Mouse (Mus musculus): ENCODE data around the gene Paxx. TPM values are rescaled to one million over a fixed set of nuclear protein-coding genes. Genes with fewer than 3 reads are reported as not detected.

Gene Paxx
- total RNA-seq, 4 experiments from 2014 or later = 11.2 to 15.0 (median 14.9) TPM

GRCm38 (mm10) chr2:25482969-25483368 lies 22.1 kb upstream of the Paxx start:
- DNase-seq (ENCODE audit: low spot score in 2 of 2) = no peak

- DNase-seq (ENCODE audit: low spot score in 2 of 2) = no peak
Observed at GRCm38 (mm10) chr2:25480541-25480940, 19.6 kb upstream of the Paxx start.

DNA sequence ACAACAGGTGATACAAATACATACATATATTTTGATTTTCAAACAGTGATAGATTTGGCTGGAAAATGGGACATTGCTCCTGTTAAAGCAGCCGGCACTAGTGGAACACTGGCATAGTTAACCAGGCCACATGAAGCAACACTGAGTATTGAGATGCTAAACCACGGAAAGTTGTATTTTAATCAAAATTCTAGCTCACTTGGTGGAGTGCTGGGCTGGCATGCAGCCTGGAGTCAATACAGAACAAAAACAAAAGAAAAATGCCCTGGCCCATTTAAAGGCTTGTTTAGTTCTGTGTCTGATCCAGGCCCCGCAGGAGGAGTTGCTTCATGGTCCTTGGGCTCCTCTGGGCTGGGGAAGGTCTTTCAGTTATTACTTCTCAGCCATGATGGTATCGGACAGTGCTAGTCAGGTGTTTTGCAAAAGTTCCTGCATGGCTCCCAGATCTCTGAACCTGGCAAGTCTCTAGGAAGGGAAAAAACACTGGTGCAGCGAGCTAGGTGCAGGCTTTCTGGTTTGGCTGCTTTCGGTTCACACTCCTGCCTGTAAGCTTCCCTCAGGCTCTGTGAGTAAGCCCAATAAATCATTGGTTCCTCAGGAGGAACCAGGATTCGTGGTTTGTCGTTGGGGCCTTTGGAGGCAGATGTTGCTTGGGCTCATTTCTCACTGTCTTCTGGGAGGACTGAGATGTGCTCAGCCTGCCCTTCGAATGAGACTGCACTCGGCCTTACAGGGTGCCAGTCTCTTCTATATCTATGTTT lies 18.8 kb upstream of the Paxx start:
- no peak for DNase-seq (ENCODE audit: low spot score in 2 of 2)

- peak; percentile 55 to 59 for DNase-seq (ENCODE audit: low spot score in 2 of 2)
Observed at GRCm38 (mm10) chr2:25477967-25478675, 17.2 kb upstream of the Paxx start.

DNA sequence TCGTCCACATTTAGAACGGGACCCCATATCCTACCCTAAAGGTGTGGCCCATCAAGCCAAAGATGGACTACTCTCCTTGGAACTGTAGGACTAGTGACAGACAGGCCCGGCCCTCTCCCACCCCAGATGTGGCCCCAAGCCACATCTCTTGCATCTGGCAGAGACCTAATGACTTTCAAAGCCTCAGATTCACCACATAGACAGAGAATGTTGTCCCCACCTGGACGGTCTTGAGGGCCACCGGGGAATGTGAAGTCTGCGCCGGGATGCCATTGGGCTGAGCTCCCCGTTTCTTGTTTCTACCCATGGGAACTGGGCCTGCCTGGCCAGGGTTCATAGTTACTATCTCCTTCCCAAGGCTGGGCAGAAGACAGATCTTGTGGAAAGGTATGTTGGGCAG lies 16.6 kb upstream of the Paxx start:
- DNase-seq (ENCODE audit: low spot score in 2 of 2) = no peak

GRCm38 (mm10) chr2:25472550-25472949 lies 11.7 kb upstream of the Paxx start:
- no peak for DNase-seq (ENCODE audit: low spot score in 2 of 2)

GRCm38 (mm10) chr2:25469969-25470368 lies 9.1 kb upstream of the Paxx start, which contains the start of gene Ptgds:
TSS of gene Ptgds (minus strand) at chr2:25470046.
- no peak for DNase-seq (ENCODE audit: low spot score in 2 of 2)

GRCm38 (mm10) chr2:25468962-25469915 lies 8.3 kb upstream of the Paxx start:
- no peak for DNase-seq (ENCODE audit: low spot score in 2 of 2)

DNA sequence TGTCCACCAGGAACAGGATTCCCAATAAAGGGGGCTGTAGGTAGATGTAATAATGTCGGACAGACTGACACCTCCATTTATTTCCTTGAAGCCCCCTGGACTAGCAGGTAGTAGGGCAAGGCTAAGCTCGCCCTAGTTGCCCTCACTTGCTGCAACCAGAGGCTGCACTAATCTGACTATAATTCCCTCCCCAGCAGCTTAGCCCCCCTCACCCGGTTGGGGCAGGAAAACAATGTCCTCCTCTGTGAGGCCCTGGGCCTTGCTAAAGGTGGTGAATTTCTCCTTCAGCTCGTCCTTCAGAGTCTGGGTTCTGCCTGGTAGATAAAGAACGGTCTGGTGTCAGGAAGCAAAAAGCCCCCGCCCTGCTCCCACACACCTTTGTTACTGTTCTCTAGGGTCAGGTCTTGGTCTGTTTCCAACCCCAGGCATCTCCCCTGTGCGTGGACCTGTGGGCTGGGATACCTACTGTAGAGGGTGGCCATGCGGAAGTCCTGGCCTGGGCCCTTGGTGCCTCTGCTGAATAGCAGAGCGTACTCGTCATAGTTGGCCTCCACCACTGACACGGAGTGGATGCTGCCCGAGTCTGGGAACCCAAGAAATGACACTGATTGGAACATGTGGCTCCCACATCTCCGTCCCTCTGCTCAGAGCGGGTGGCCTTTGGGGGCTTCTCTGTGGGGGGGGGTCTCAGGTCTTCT lies 6.9 kb upstream of the Paxx start:
- no peak for DNase-seq (ENCODE audit: low spot score in 2 of 2)

DNA sequence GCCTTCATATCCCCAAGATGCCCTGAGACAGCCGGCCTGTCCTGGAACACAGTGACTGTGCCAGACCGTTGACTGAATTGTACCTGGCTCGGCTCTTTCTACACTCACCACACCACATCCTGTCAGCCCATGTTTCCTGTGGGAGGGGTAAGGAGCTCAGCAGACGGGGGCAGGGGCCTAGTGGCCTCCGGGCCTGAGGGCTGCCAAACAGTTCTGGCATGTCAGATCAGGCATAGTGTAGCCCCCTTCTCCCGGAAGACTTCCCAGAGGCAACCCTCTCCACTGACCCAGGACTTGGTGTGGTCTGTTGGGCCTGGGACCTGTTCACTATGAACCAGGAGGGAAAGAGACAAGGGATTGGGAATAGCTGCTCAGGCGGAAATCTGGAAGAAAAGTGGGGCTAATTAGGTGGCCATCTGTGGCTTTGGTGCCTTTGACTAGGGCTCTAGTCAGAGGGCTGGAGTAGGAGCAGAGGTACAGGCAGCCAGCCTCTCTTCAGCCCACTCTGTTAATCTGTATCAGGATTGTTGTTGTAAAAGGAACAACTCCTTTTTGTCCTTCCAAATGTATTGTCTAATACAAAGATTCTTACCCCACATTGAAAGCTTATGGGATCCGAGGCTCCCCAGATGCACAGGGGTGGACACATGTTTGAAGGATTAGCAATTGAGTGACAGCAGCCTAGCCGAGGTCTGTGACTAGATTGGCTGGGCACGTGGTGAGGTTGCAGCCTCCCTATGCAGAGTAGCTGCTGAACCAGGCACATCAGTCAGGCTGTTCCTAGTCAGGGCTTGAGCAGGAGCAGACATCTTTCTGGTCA lies 5.1 kb upstream of the Paxx start:
- DNase-seq (ENCODE audit: low spot score in 2 of 2) = no peak

- no peak for DNase-seq (ENCODE audit: low spot score in 2 of 2)
Observed at GRCm38 (mm10) chr2:25465256-25465655, 4.4 kb upstream of the Paxx start.

- DNase-seq (ENCODE audit: low spot score in 2 of 2) = no peak
Observed at GRCm38 (mm10) chr2:25463630-25464029, 2.7 kb upstream of the Paxx start.

DNA sequence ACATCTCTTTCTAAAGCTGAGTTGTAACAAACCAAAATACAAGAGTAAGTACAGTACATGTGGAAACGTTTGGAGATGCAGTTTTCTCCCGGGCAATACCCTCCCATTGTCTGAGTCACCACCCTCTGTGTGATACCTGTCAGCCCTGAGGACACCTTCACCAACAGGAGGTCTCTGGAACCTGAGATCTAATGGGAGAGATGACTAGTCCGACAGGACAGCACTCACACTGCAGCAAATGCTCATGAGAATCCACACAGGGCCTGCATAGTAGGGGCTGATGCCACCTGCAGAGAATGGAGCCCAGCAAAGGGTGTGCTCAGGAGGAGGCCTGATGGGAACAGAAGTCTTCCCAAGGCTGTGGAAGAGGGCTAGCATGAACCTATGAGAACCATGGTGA lies 513 bp upstream of the Paxx start:
- no peak for DNase-seq (ENCODE audit: low spot score in 2 of 2)

DNA sequence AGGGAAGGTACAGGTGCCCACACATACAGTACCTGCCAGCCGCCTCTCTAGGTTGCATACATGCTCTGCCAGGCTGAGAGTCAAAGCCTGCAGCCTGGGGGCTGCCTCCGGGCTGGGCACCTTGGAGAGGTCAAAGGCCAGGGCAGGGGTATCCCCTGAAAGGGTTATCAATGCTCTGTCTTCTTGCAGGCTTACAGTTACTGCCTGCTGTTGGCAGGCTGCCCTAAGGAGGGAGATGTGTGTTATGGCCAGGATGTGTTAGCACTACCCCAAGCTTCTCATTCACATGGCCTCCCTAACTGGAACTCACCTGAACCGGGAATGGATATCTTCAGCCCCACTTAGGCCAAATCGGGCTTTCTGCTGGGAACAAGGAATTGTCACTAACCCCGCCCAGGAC lies 759 bp downstream of the Paxx start:
- peak in 1 of 2 experiments; percentile 26 for DNase-seq (ENCODE audit: low spot score in 2 of 2)

DNA sequence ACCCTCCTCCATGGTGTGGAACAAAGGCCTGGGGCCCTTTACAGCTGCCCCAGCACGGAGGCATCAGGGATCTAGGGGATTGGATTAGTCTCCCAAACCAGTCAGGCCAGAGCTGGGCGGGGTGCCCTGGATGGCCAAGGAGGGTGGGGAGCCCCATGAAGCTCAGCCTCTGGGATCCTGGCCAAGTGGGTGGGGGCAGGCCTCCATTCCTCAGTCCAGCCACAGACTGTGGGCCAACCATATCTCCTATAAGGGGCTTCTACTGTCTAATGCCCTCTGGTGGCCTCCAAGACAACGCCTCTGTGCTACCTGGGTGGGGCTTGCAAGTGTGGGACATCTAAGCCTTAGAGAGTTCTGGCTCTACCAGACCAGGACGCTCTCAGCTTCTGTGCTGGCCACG lies 2.0 kb downstream of the Paxx start:
- DNase-seq (ENCODE audit: low spot score in 2 of 2) = peak; percentile 31 to 52

GRCm38 (mm10) chr2:25457022-25457896 lies 3.6 kb downstream of the Paxx start:
- DNase-seq (ENCODE audit: low spot score in 2 of 2) = no peak

DNA sequence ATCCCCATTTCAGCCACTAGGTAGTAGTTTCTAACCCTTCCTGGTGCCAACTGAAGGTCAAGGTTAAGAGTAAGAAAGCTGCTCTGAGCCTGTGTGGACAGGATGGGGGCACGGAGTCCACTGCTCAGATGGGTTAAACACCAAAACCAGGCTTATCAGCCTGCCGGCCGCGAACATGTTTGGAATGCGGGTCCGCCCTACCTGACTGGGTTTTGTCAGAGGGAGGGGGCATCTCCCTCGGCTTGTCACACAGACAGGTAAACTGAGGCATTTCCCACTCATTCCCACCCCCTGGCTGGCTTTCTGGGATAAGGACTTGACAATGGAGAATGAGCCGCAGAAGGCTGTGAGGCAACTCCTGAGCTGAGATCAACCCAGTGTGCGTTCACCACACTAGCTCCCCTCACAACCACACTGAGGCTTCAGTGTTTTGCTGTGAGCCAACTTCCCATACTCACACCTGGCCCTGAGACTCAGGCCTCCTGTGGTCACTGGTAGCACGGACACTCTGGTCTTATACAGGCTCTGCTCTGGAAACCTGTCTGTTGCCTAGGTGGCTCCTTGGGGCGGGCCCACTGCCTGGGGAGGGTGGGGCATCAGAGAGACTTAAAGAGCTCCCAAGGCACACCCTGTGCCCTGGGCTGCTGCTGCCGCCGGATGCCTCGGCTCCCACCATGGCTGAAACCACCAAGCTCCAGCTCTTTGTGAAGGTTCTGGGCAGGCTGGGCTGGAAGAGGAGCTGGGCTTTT lies 4.5 kb downstream of the Paxx start, which contains the start of gene Clic3:
TSS of gene Clic3 (plus strand) at position 634 of the 749 bp plus-strand sequence.
- DNase-seq (ENCODE audit: low spot score in 2 of 2) = no peak

DNA sequence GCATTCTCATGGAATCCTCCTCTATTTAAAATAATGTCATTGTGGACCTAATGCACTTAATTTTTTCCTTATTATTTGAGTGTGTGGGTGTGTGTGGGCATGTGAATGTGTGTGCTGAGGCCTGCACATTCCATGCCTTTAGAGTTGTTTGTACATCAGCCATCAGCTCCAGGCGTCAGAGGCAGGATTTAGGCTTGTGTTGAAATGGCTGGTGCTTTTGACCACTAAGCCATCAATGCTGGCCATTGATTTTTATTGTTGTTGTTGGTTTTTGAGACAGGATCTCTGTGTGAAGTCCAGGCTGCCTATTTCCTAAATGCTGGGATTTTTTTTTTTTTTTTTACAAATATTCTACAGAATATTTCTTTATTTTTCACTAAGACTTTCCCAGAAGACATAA lies 7.9 kb downstream of the Paxx start:
- DNase-seq (ENCODE audit: low spot score in 2 of 2) = no peak

All from gastrocnemius, adult 8-10 months (tissue).